Mouse (Mus musculus) kidney, postnatal 10 days (tissue): ENCODE results near the gene Mia2.
A peak's percentile ranks its signal among the peaks of the same experiment; 100 is the strongest.

Experiments
- DNase-seq: peaks from one replicate; pipeline ENCODE4 v3.0.0; 2021; ENCODE audit warnings: mixed read lengths

The Mia2 gene

GRCm38 (mm10) chr12:59105914-59106313 lies 10.3 kb downstream of the Mia2 start:
- DNase-seq = no peak

- no peak for DNase-seq
These were observed 10.9 kb downstream of the Mia2 start for GRCm38 (mm10) chr12:59106491-59106890.

GRCm38 (mm10) chr12:59107926-59108325 lies 12.3 kb downstream of the Mia2 start:
- no peak for DNase-seq

GRCm38 (mm10) chr12:59117184-59117583 lies 21.6 kb downstream of the Mia2 start:
- DNase-seq = no peak

- no peak for DNase-seq
These were observed 29.8 kb downstream of the Mia2 start for GRCm38 (mm10) chr12:59125426-59125825.

- no peak for DNase-seq
These were observed 32.9 kb downstream of the Mia2 start for GRCm38 (mm10) chr12:59128501-59128900.

- peak; percentile 15 for DNase-seq
These were observed 33.4 kb downstream of the Mia2 start for GRCm38 (mm10) chr12:59129038-59129437.

GRCm38 (mm10) chr12:59129592-59129991 lies 34.0 kb downstream of the Mia2 start:
- peak; percentile 66 for DNase-seq

GRCm38 (mm10) chr12:59130249-59130648 lies 34.6 kb downstream of the Mia2 start:
- DNase-seq = no peak

GRCm38 (mm10) chr12:59130651-59131577 lies 35.3 kb downstream of the Mia2 start:
- peak; percentile 95 for DNase-seq

GRCm38 (mm10) chr12:59131578-59131946 lies 36.0 kb downstream of the Mia2 start:
- DNase-seq = no peak

- no peak for DNase-seq
These were observed 36.9 kb downstream of the Mia2 start for GRCm38 (mm10) chr12:59132462-59132861.

- no peak for DNase-seq
These were observed 37.3 kb downstream of the Mia2 start for GRCm38 (mm10) chr12:59132940-59133339.

GRCm38 (mm10) chr12:59133437-59133999 lies 37.9 kb downstream of the Mia2 start:
- DNase-seq = no peak

GRCm38 (mm10) chr12:59135096-59135495 lies 39.5 kb downstream of the Mia2 start:
- DNase-seq = no peak

GRCm38 (mm10) chr12:59135533-59136300 lies 40.1 kb downstream of the Mia2 start:
- DNase-seq = no peak

- no peak for DNase-seq
These were observed 41.4 kb downstream of the Mia2 start for GRCm38 (mm10) chr12:59137031-59137430.

- no peak for DNase-seq
These were observed 43.8 kb downstream of the Mia2 start for GRCm38 (mm10) chr12:59139372-59139771.

GRCm38 (mm10) chr12:59145130-59145529 lies 49.5 kb downstream of the Mia2 start:
- no peak for DNase-seq

- DNase-seq = no peak
These were observed 54.1 kb downstream of the Mia2 start for GRCm38 (mm10) chr12:59149691-59150090.

- DNase-seq = no peak
These were observed 65.5 kb downstream of the Mia2 start for GRCm38 (mm10) chr12:59161091-59161490.

GRCm38 (mm10) chr12:59162797-59163196 lies 67.2 kb downstream of the Mia2 start:
- DNase-seq = no peak

GRCm38 (mm10) chr12:59164522-59164921 lies 68.9 kb downstream of the Mia2 start:
- DNase-seq = no peak

- DNase-seq = no peak
These were observed 71.0 kb downstream of the Mia2 start for GRCm38 (mm10) chr12:59166557-59166956.
